Mouse (Mus musculus): ENCODE results near the gene Galnt7. TPM values are rescaled to one million over a fixed set of nuclear protein-coding genes. Genes with fewer than 3 reads are reported as not detected.

The Galnt7 gene
- polyA plus RNA-seq, 1 experiment from 2014 or later: 3.8 TPM

- H3K9me3 ChIP-seq (replicated peaks): no peaks in the 10 kb centered on the region
- H3K36me3 ChIP-seq (replicated peaks): no peaks in the 10 kb centered on the region
- ATAC-seq (ENCODE audit: insufficient read depth): no peak
- peaks cover 20% of the 10 kb centered on the region for H3K4me1 ChIP-seq (replicated peaks)
- H3K4me3 ChIP-seq (replicated peaks): no peak overlapping the region
- no peak overlapping the region for H3K9ac ChIP-seq
- 30% methylated on average over 4 of the region's 4 CpGs for WGBS (ENCODE audit: insufficient replicate concordance)
- H3K4me2 ChIP-seq: no peak overlapping the region
- H3K27me3 ChIP-seq: no peaks in the 10 kb centered on the region
- H3K27ac ChIP-seq (replicated peaks): no peak overlapping the region
These were observed 161.0 kb downstream of the Galnt7 start for GRCm38 (mm10) chr8:57491873-57492272.

GRCm38 (mm10) chr8:57489896-57490295 is 162.9 kb downstream of the Galnt7 start:
- H3K36me3 ChIP-seq (replicated peaks): no peaks in the 10 kb centered on the region
- H3K9me3 ChIP-seq (replicated peaks): no peaks in the 10 kb centered on the region
- peaks cover 31% of the 10 kb centered on the region for H3K4me1 ChIP-seq (replicated peaks)
- no peak overlapping the region for H3K9ac ChIP-seq
- no peak for ATAC-seq (ENCODE audit: insufficient read depth)
- no peak overlapping the region for H3K4me2 ChIP-seq
- no peak overlapping the region for H3K4me3 ChIP-seq (replicated peaks)
- H3K27ac ChIP-seq (replicated peaks): no peak overlapping the region
- H3K27me3 ChIP-seq: no peaks in the 10 kb centered on the region

- Histone ChIP-seq H3K4me2 (peak overlapping the region; percentile 97; the same call in 1 of the 2 replicates), H3K4me1 (replicated peaks) (peaks cover 31% of the 10 kb centered on the region), H3K36me3 (replicated peaks) (no peaks in the 10 kb centered on the region), H3K9ac (no peak overlapping the region), H3K27me3 (no peaks in the 10 kb centered on the region), H3K27ac (replicated peaks) (peak overlapping the region; percentile 96), H3K9me3 (replicated peaks) (no peaks in the 10 kb centered on the region), H3K4me3 (replicated peaks) (no peak overlapping the region)
- 91% methylated on average over 1 of the region's 1 CpGs for WGBS (ENCODE audit: insufficient replicate concordance)
- no peak for ATAC-seq (ENCODE audit: insufficient read depth)
These were observed 163.5 kb downstream of the Galnt7 start for GRCm38 (mm10) chr8:57489366-57489765.

GRCm38 (mm10) chr8:57488312-57488765 is 164.5 kb downstream of the Galnt7 start:
- H3K27me3 ChIP-seq: no peaks in the 10 kb centered on the region
- peaks cover 31% of the 10 kb centered on the region for H3K4me1 ChIP-seq (replicated peaks)
- no peaks in the 10 kb centered on the region for H3K9me3 ChIP-seq (replicated peaks)
- H3K36me3 ChIP-seq (replicated peaks): no peaks in the 10 kb centered on the region
- ATAC-seq (ENCODE audit: insufficient read depth): peak; percentile 32
- WGBS (ENCODE audit: insufficient replicate concordance): under 1% methylated on average over 25 of the region's 25 CpGs
- H3K4me2 ChIP-seq: peak overlapping the region; percentile 97
- H3K9ac ChIP-seq: peak overlapping the region; percentile 74
- H3K27ac ChIP-seq (replicated peaks): peak overlapping the region; percentile 96
- peak overlapping the region; percentile 97 for H3K4me3 ChIP-seq (replicated peaks)

- Histone ChIP-seq H3K4me2 (peak within 1 kb of the TSS; percentile 97), H3K4me3 (replicated peaks) (peak within 1 kb of the TSS; percentile 97), H3K36me3 (replicated peaks) (0 out of 2 replicates have a peak, but pooled peaks cover 3% of the 10 kb centered on the region), H3K4me1 (replicated peaks) (peaks cover 31% of the 10 kb centered on the region), H3K27ac (replicated peaks) (peak within 1 kb of the TSS; percentile 96), H3K27me3 (no peaks in the 10 kb centered on the region), H3K9me3 (replicated peaks) (no peaks in the 10 kb centered on the region), H3K9ac (peak within 1 kb of the TSS; percentile 89)
- WGBS (ENCODE audit: insufficient replicate concordance): under 1% methylated on average over 65 of the region's 66 CpGs
- peak; percentile 95 for ATAC-seq (ENCODE audit: insufficient read depth)
These were observed 165.2 kb downstream of the Galnt7 start, which contains the start of gene Sap30 for GRCm38 (mm10) chr8:57487441-57488155. Sap30 (minus strand) TSS chr8:57487860.

GRCm38 (mm10) chr8:57486491-57487440 is 166.1 kb downstream of the Galnt7 start:
- ATAC-seq (ENCODE audit: insufficient read depth): peak; percentile 55
- under 1% methylated on average over 54 of the region's 54 CpGs for WGBS (ENCODE audit: insufficient replicate concordance)

GRCm38 (mm10) chr8:57480606-57481005 is 172.2 kb downstream of the Galnt7 start:
- no peaks in the 10 kb centered on the region for H3K9me3 ChIP-seq (replicated peaks)
- no peak overlapping the region for H3K4me3 ChIP-seq (replicated peaks)
- no peak overlapping the region for H3K27ac ChIP-seq (replicated peaks)
- H3K4me2 ChIP-seq: no peak overlapping the region
- H3K36me3 ChIP-seq (replicated peaks): peaks cover 13% of the 10 kb centered on the region
- H3K27me3 ChIP-seq: no peaks in the 10 kb centered on the region
- 66% methylated on average over 4 of the region's 4 CpGs for WGBS (ENCODE audit: insufficient replicate concordance)
- ATAC-seq (ENCODE audit: insufficient read depth): no peak
- no peak overlapping the region for H3K9ac ChIP-seq
- peaks cover 4% of the 10 kb centered on the region for H3K4me1 ChIP-seq (replicated peaks)

More at GRCm38 (mm10) chr8:57486491-57487440, 166.1 kb downstream of the Galnt7 start:
- Histone ChIP-seq H3K4me2 (peak overlapping the region; percentile 97), H3K9ac (peak overlapping the region; percentile 89), H3K4me1 (replicated peaks) (peaks cover 31% of the 10 kb centered on the region), H3K9me3 (replicated peaks) (no peaks in the 10 kb centered on the region), H3K27me3 (no peaks in the 10 kb centered on the region), H3K36me3 (replicated peaks) (peaks cover 10% of the 10 kb centered on the region), H3K27ac (replicated peaks) (peak overlapping the region; percentile 96), H3K4me3 (replicated peaks) (peak overlapping the region; percentile 97)

GRCm38 (mm10) chr8:57479700-57480099 is 173.1 kb downstream of the Galnt7 start:
- Histone ChIP-seq H3K27me3 (no peaks in the 10 kb centered on the region), H3K4me1 (replicated peaks) (no peaks in the 10 kb centered on the region), H3K9me3 (replicated peaks) (no peaks in the 10 kb centered on the region), H3K4me3 (replicated peaks) (no peak overlapping the region), H3K27ac (replicated peaks) (no peak overlapping the region), H3K4me2 (no peak overlapping the region), H3K36me3 (replicated peaks) (peaks cover 13% of the 10 kb centered on the region), H3K9ac (no peak overlapping the region)
- ATAC-seq (ENCODE audit: insufficient read depth): no peak
- WGBS (ENCODE audit: insufficient replicate concordance): 75% methylated on average over 8 of the region's 8 CpGs

- no peak for ATAC-seq (ENCODE audit: insufficient read depth)
- H3K27ac ChIP-seq (replicated peaks): no peak overlapping the region
- H3K4me3 ChIP-seq (replicated peaks): no peak overlapping the region
- H3K27me3 ChIP-seq: no peaks in the 10 kb centered on the region
- H3K9ac ChIP-seq: no peak overlapping the region
- peaks cover 13% of the 10 kb centered on the region for H3K36me3 ChIP-seq (replicated peaks)
- no peaks in the 10 kb centered on the region for H3K9me3 ChIP-seq (replicated peaks)
- 26% methylated on average over 3 of the region's 3 CpGs for WGBS (ENCODE audit: insufficient replicate concordance)
- no peak overlapping the region for H3K4me2 ChIP-seq
- H3K4me1 ChIP-seq (replicated peaks): no peaks in the 10 kb centered on the region
These were observed 174.4 kb downstream of the Galnt7 start for GRCm38 (mm10) chr8:57478406-57478805.

Measured in liver, embryonic 15.5 days (tissue).